Mouse (Mus musculus) ES-E14 (cell line): Measurements from ENCODE around the gene Ndc1.

Source experiments
- HCFC1 ChIP-seq: IDR thresholded peaks from 2 replicates; pipeline ENCODE4 v1.6.1; 2012; ENCODE audit warnings: low read length, inconsistent platforms, borderline replicate concordance; ENCODE audit not compliant: insufficient read depth
- MAFK ChIP-seq: IDR thresholded peaks from 2 replicates; pipeline ENCODE4 v1.6.1; 2014; ENCODE audit warnings: mild to moderate bottlenecking, low read depth, low read length, inconsistent platforms; ENCODE audit not compliant: insufficient read depth
- ZC3H11A ChIP-seq: IDR thresholded peaks from 2 replicates; pipeline ENCODE4 v1.6.1; 2012; ENCODE audit warnings: low read depth, mild to moderate bottlenecking, inconsistent platforms, low read length, borderline replicate concordance
- ZNF384 ChIP-seq: IDR thresholded peaks from 2 replicates; pipeline ENCODE4 v1.6.1; 2012; ENCODE audit warnings: low read depth, low read length, inconsistent platforms

- TF ChIP-seq ZNF384 (no peak), ZC3H11A (no peak), HCFC1 (no peak), MAFK (no peak)
Observed at GRCm38 (mm10) chr4:107344612-107345011, 23.0 kb upstream of the Ndc1 start.
